Mouse (Mus musculus) thymus, postnatal 36 days (tissue): Measurements from ENCODE around the gene Pde6d.

Experiments used
- DNase-seq, 2 experiments: peaks; one replicate each; pipeline ENCODE4 v3.0.0; 2022; ENCODE audit warnings: mixed read lengths in 2 of 2

The Pde6d gene

GRCm38 (mm10) chr1:86582451-86583096, at the start of gene Pde6d, which contains the start of gene Cops7b:
TSS of gene Pde6d (minus strand) at chr1:86582629.
TSS of gene Cops7b (plus strand) at chr1:86582904.
- DNase-seq, result peak; percentile 94 to 95

DNA sequence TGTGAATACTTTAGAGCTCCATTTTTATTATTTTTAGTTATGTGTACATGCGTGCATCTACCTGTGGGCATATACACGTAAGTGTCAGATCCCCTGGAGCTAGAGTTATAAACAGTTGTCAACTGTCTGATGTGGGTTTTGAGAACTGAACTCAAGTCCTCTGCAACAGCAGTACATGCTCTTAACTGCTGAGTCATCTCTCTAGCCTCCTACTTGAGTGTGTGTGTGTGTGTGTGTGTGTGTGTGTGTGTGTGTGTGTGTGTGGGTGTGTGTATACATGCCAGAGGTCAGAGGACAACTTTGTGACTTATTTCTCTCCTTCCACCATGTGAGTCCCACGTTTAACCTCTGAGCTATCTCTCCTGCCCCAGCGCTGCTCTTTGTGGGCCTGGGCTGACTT, 48.1 kb upstream of the Pde6d start:
- no peak for DNase-seq

DNA sequence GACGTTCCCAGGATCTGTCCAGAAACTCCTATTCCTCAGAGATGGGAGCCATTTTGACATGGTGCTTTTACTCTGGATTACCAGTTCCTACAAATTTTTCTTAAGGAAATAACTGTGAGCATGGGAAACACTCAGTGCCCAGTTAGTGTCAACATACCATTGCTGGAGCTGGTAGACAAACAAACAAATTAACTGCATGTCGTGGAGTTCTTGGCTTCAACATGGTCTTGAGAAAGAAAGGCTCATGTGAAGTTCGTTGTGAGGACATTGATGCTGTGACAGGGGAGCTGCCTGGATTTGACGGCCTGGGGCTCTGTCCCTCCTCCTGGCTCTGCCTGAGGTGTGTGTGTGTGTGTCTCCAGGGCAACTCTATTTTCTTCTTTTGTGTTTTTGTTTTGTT, 47.5 kb upstream of the Pde6d start:
- no peak for DNase-seq

DNA sequence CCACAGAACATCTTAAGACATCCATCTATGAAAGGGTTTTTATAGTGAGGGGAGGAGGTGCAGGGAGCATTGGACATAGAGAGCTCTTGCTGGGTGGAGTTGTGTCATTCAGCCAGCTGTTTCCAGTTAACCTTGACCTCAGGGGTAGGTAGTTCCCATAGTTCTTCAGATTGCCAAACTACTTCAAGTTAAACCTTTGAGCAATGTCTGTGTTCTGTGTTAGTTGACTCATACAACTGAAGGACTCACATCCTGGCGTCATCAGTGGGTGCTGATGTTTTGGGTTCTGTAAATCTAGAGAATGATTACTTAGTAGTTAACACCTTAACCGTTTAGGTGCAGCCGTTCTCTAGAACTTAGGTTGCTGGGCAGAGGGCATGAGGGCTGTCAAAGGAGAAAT, 45.8 kb upstream of the Pde6d start:
- DNase-seq, result no peak

- DNase-seq, result no peak
Observed at GRCm38 (mm10) chr1:86623001-86624000, 40.9 kb upstream of the Pde6d start.

DNA sequence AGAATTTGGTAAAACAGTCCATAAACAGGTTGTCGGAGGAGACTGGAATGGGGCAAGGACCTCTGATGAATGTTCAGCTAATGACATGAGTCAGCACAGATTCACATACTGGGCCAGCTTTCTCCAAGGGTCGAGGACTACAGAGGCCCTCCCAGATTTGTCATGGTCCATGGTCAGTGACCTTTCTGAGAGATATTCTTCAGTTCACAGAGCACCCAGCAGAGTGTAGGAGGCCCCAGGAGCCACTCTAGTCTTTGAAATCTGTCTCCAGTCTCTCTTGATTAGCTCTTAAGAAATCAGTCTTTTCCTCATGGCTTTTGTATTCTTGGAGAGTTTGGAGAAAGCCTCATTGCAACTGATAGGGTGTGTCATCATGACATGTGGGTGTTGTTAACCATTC, 39.9 kb upstream of the Pde6d start:
- DNase-seq, result no peak

DNA sequence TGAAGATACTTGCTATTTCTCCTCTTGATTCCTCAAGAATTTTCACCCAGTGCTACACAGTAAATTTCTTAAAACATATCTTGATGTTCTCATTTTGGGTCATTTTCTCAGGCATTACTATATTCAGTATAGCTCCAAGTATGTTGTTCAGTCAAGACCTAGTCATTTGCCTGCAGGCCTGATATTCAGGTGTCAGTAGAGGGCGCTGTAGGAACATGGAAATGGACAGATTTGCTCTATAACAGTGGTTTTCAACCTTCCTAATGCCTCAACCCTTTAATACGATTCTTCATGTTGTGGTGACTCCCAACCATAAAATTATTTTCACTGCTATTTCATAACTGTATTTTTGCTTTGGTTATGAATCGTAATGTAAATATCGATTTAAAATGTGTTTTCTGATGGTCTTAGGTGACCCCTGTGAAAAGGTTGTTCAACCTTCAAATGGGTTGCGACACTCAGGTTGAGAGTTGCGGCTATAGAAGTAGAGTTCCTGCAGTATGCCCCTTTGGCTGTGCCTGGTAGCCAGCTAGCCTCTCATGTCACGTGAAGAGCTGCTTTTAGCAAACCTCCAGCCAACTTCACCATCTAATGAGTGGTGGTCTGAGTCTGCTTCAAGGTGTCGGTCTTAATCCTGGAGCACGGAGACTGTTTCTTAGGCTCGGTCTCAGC, 36.2 kb upstream of the Pde6d start:
- DNase-seq, result peak; percentile 24 to 44

- DNase-seq, result no peak
Observed at GRCm38 (mm10) chr1:86614269-86614668, 31.8 kb upstream of the Pde6d start.

DNA sequence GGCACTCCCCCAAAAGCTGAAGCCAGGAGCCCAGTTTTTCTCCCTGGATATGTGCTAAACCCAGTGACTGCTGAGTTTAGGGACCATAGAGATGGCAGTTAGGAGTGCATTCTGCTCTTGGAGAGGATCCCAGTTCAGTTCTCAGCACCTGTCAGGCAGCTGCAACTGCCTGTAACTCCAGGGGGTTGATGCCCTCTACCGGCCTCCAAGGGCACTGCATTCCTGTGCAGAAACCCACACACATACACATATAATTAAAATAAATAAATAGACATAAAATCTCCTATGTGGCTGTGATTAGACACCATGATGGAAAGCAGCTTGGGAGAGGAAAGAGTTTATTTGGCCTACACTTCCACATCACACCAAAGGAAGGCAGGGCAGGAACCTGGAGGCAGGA, 29.7 kb upstream of the Pde6d start:
- no peak for DNase-seq

GRCm38 (mm10) chr1:86610954-86611353, 28.5 kb upstream of the Pde6d start:
- no peak for DNase-seq

GRCm38 (mm10) chr1:86600117-86600516, 17.7 kb upstream of the Pde6d start:
- no peak for DNase-seq

DNA sequence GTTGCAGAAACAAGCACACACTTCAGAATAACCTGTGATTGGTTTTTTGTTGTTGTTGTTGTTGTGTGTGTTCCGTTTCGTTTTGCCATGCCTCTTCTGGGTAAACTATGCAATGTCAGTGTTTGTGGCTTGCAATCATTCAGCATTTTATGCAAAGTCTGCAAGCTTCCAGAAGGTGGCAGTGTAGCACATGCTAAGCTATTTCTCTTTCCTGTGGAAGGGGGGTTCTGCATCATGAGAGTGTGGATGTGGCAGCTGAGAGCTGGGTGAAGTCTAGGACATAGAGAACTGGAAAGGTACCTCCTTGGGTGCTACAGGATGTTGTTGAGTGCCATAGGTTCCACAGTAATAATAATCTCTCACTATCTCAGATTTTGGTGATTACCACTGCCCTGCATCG, 16.1 kb upstream of the Pde6d start:
- DNase-seq, result peak in 1 of 2 experiments; percentile 6

- no peak for DNase-seq
Observed at GRCm38 (mm10) chr1:86596512-86596911, 14.1 kb upstream of the Pde6d start.

GRCm38 (mm10) chr1:86595315-86595714, 12.9 kb upstream of the Pde6d start:
- no peak for DNase-seq

GRCm38 (mm10) chr1:86594539-86594938, 12.1 kb upstream of the Pde6d start:
- no peak for DNase-seq

DNA sequence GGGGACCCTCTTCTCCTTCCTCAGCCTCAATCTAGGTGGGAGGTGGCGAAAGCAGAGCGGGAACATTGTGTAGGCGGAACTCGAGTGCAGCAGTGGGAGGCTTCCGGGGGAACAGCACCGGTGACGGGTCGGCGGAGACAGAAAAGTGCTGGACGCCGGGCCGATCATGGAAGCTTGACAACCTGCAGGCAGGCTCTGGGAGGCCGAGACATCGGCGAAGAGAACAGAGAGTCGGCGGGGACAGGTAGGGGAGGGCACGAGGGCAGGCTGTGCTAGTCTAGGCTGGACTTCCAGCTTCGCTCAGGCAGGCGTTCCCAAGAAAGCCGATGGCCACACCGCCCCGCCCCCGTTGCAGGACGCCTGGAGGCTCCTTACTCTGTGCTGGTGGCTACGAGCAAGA, 4.6 kb upstream of the Pde6d start:
- peak; percentile 76 for DNase-seq

DNA sequence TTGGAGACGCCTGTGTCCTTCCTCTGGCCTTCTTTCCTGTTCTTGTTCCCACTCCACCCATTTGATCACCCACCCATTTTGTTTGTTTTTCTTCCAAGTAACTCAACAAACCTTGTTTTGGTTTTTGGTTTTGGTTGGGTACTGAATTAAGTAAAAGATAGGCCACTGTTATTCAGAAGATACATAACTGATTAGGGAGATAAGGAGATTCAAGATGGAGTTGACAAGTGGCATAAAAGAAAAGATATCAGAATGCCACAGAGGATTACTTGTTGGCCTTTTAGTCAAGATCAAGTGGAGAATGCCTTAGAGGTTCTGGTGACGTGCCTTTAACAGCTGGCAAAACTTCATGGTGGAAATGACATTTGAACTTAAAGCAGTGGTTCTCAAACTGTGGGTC, 1.3 kb upstream of the Pde6d start:
- DNase-seq, result no peak

DNA sequence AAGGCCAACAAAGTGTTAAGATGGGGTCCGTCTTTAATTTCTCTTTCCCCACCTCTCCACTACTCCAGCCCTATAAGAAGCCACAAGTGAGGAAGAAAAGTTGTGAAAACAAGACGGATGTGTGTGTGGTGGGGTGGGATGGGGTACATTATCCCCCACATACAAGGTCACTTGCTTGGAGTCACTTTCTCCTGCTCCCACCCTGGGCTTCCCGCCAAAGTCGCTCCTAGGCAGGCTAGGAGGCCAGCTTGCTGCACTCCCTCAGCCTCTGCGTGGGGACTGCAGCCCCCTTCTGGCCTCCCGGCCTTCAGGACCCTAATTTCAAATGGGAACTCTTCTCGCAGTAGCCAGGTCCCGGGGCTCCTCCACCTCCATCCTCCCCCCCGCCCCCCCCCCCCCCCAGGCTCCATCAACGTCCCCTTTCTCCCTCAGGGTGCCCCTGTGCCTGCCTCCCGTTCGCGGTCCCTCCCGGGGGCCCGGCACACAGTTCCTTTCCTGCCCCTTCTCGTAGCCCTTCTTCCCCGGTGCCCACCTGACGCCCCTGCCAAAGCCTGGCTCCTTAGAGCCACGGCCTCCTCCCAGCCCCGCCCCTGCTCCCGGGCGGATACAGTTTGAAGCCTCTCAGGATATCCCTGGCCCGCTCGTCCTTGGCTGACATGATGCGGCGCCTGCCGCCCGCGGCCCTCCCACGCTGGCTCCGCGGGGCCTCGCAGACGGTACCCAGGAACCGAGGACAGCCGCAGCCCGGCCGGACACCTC, 558 bp downstream of the Pde6d start:
- DNase-seq, result no peak

- no peak for DNase-seq
Observed at GRCm38 (mm10) chr1:86580426-86580825, 2.0 kb downstream of the Pde6d start.

GRCm38 (mm10) chr1:86571941-86572340, 10.5 kb downstream of the Pde6d start:
- no peak for DNase-seq

- DNase-seq, result no peak
Observed at GRCm38 (mm10) chr1:86571381-86571780, 11.0 kb downstream of the Pde6d start.

GRCm38 (mm10) chr1:86569292-86569860, 13.1 kb downstream of the Pde6d start:
- no peak for DNase-seq
